Mouse (Mus musculus) forebrain, embryonic 12.5 days (tissue): Measurements from ENCODE around the gene Obsl1. TPM values are rescaled to one million over a fixed set of nuclear protein-coding genes. Genes with fewer than 3 reads are reported as not detected.

Experiments
- ATAC-seq: fragments of 200-750 bp; cut with Nextera tagmentation; 2 replicates; pipeline ENCODE4 v1.8.0; 2017; ENCODE audit warnings: moderate TSS enrichment; ENCODE audit not compliant: low FRiP score
- H3K27ac ChIP-seq: fragments of 300-500 bp; sonication (generic); 2 replicates; pipeline ENCODE4 v1.5.1; 2016; ENCODE audit warnings: mild to moderate bottlenecking
- H3K27me3 ChIP-seq: fragments of 300-500 bp; sonication (generic); 2 replicates; pipeline ENCODE4 v1.6.1; 2016; ENCODE audit warnings: mild to moderate bottlenecking
- H3K36me3 ChIP-seq: fragments of 300-500 bp; sonication (generic); replicated peaks from 2 replicates; pipeline ENCODE4 v1.6.1; 2016; ENCODE audit warnings: mild to moderate bottlenecking
- H3K4me1 ChIP-seq: fragments of 300-500 bp; sonication (generic); 2 replicates; pipeline ENCODE4 v1.6.1; 2016
- H3K4me2 ChIP-seq: fragments of 300-500 bp; sonication (generic); 2 replicates; pipeline ENCODE4 v1.6.1; 2016; ENCODE audit warnings: mild to moderate bottlenecking, moderate library complexity
- H3K4me3 ChIP-seq: fragments of 300-500 bp; sonication (generic); replicated peaks from 2 replicates; pipeline ENCODE4 v1.5.1; 2016; ENCODE audit warnings: mild to moderate bottlenecking
- H3K9ac ChIP-seq: fragments of 300-500 bp; sonication (generic); 2 replicates; pipeline ENCODE4 v1.6.1; 2016; ENCODE audit warnings: mild to moderate bottlenecking
- H3K9me3 ChIP-seq: fragments of 300-500 bp; sonication (generic); 2 replicates; pipeline ENCODE4 v1.6.1; 2016
- WGBS: fragments of 180-500 bp; shearing (Covaris S2); methylation state at CpG from one replicate; pipeline ENCODE4 v1.1.7; 2016; 5-methylcytosine and 5-hydroxymethylcytosine counted together
- polyA plus RNA-seq: library from polyadenylated mRNA; unstranded; fragments of >200 nt; fragmentation: Nextera tagmentation; extraction: Ambion mirVana; gene quantifications from 2 replicates; pipeline ENCODE4 v1.2.1, GENCODE M21; 2016

Obsl1 gene
- polyA plus RNA-seq, 1 experiment from 2014 or later, result 36.8 TPM

- Histone ChIP-seq H3K27ac (peak overlapping the region; percentile 78), H3K4me3 (peak overlapping the region; percentile 19), H3K36me3 (no peaks in the 10 kb centered on the region; the same call in 1 of the 2 replicates), H3K4me2 (peak overlapping the region; percentile 50), H3K4me1 (peaks cover 92% of the 10 kb centered on the region), H3K9me3 (no peaks in the 10 kb centered on the region), H3K27me3 (peaks cover 68% of the 10 kb centered on the region), H3K9ac (peak overlapping the region; percentile 25; the same call in 1 of the 2 replicates)
- peak; percentile 18 for ATAC-seq
- under 1% methylated on average over 22 of the region's 22 CpGs for WGBS
Measured at GRCm38 (mm10) chr1:75445751-75446611, 60.3 kb downstream of the Obsl1 start.

DNA sequence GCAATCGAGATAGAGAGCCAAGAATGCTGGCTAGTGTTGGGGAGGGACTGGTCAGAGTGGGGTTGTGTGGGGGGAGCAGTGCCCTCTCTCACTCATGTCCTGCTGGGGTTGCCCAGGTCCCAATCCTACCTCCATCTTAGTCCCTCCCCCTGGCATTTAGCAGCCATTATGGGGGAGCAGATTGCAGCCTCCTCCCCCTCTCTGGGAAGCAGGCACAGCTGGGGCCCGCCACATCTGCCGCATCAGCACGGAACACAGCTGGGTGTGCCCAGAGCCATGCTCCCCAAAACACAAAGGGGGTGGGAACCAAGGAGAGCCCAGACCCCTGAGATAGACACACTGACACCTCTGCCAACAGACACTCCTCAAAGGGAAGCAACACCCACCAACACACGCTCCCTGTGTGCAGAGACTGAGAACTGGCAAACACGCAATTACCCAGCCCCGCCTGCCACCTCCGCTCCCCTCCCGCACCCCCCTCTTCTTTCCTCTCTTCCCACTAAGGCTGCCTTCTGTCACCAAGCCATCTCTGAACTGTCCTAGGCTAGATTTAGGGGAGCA, 61.0 kb downstream of the Obsl1 start:
- 19% methylated on average over 9 of the region's 9 CpGs for WGBS
- Histone ChIP-seq H3K4me3 (no peak overlapping the region), H3K9ac (no peak overlapping the region)

GRCm38 (mm10) chr1:75444208-75444607, 62.0 kb downstream of the Obsl1 start:
- Histone ChIP-seq H3K4me1 (peaks cover 79% of the 10 kb centered on the region), H3K36me3 (no peaks in the 10 kb centered on the region; the same call in 1 of the 2 replicates), H3K9me3 (no peaks in the 10 kb centered on the region), H3K4me2 (peak overlapping the region; percentile 31; the same call in 1 of the 2 replicates), H3K4me3 (no peak overlapping the region), H3K9ac (0 out of 2 replicates have a peak overlapping the region, but pooled peaks have one; percentile 21), H3K27me3 (peaks cover 51% of the 10 kb centered on the region), H3K27ac (peak overlapping the region; percentile 42)
- 40% methylated on average over 3 of the region's 3 CpGs for WGBS
- no peak for ATAC-seq

More for the DNA sequence above, 61.0 kb downstream of the Obsl1 start:
- peak overlapping the region; percentile 50 for H3K4me2 ChIP-seq
- ATAC-seq, result peak; percentile 3; the same call in 1 of the 2 replicates
- H3K9me3 ChIP-seq, result no peaks in the 10 kb centered on the region
- H3K36me3 ChIP-seq, result no peaks in the 10 kb centered on the region; the same call in 1 of the 2 replicates
- peaks cover 84% of the 10 kb centered on the region for H3K4me1 ChIP-seq
- peaks cover 61% of the 10 kb centered on the region for H3K27me3 ChIP-seq
- peak overlapping the region; percentile 78 for H3K27ac ChIP-seq

- Histone ChIP-seq H3K9ac (peak overlapping the region; percentile 38; the same call in 1 of the 2 replicates), H3K27ac (peak overlapping the region; percentile 71), H3K4me2 (peak overlapping the region; percentile 31), H3K4me3 (0 out of 2 replicates have a peak overlapping the region, but pooled peaks have one; percentile 0), H3K4me1 (peaks cover 71% of the 10 kb centered on the region), H3K9me3 (no peaks in the 10 kb centered on the region), H3K36me3 (no peaks in the 10 kb centered on the region; the same call in 1 of the 2 replicates), H3K27me3 (peaks cover 43% of the 10 kb centered on the region)
- WGBS, result 16% methylated on average over 13 of the region's 13 CpGs
- ATAC-seq, result no peak; the same call in 1 of the 2 replicates
Measured at GRCm38 (mm10) chr1:75443247-75444024, 62.8 kb downstream of the Obsl1 start.

- H3K4me1 ChIP-seq, result peaks cover 65% of the 10 kb centered on the region
- 23% methylated on average over 8 of the region's 8 CpGs for WGBS
- peaks cover 37% of the 10 kb centered on the region for H3K27me3 ChIP-seq
- H3K4me3 ChIP-seq, result no peak overlapping the region
- H3K4me2 ChIP-seq, result peak overlapping the region; percentile 31; the same call in 1 of the 2 replicates
- no peaks in the 10 kb centered on the region for H3K9me3 ChIP-seq
- ATAC-seq, result no peak
- peak overlapping the region; percentile 71 for H3K27ac ChIP-seq
- H3K36me3 ChIP-seq, result no peaks in the 10 kb centered on the region; the same call in 1 of the 2 replicates
- no peak overlapping the region for H3K9ac ChIP-seq
Measured at GRCm38 (mm10) chr1:75442811-75443210, 63.4 kb downstream of the Obsl1 start.

- no peak overlapping the region for H3K4me2 ChIP-seq
- peaks cover 30% of the 10 kb centered on the region for H3K27me3 ChIP-seq
- no peaks in the 10 kb centered on the region; the same call in 1 of the 2 replicates for H3K36me3 ChIP-seq
- no peaks in the 10 kb centered on the region for H3K9me3 ChIP-seq
- 77% methylated on average over 9 of the region's 9 CpGs for WGBS
- ATAC-seq, result no peak
- H3K9ac ChIP-seq, result no peak overlapping the region
- H3K27ac ChIP-seq, result no peak overlapping the region
- H3K4me3 ChIP-seq, result no peak overlapping the region
- H3K4me1 ChIP-seq, result peaks cover 60% of the 10 kb centered on the region
Measured at GRCm38 (mm10) chr1:75442171-75442570, 64.1 kb downstream of the Obsl1 start.

DNA sequence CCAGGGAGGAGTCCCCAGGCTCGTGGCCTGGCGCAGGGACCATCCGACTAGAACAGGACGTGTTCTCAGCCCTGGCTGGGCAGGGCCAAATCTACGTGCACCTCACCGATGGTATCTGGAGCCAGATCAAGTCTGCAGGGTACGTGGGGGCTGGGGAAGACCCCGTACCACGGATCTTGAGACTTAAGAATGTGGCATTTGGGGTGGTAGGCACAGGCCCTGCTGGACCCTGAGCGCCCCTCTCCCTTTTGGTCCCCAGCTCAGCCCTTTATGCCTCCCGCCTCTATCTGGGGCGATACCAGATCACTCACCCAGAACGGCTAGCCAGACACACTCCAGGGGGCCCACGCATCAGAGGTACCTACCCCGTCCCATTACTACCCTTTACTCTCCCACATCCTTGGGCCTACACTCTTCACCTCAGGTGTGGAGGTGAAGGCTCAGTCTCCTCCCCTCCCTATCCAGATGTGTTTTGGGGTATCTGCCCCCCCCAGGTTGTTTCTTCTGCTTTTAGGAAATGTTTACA, 64.7 kb downstream of the Obsl1 start:
- no peaks in the 10 kb centered on the region for H3K9me3 ChIP-seq
- H3K4me2 ChIP-seq, result no peak overlapping the region
- 84% methylated on average over 15 of the region's 15 CpGs for WGBS
- ATAC-seq, result no peak
- H3K27me3 ChIP-seq, result peaks cover 24% of the 10 kb centered on the region
- H3K27ac ChIP-seq, result no peak overlapping the region
- H3K4me3 ChIP-seq, result no peak overlapping the region
- H3K36me3 ChIP-seq, result no peaks in the 10 kb centered on the region; the same call in 1 of the 2 replicates
- H3K9ac ChIP-seq, result no peak overlapping the region
- peaks cover 60% of the 10 kb centered on the region for H3K4me1 ChIP-seq

DNA sequence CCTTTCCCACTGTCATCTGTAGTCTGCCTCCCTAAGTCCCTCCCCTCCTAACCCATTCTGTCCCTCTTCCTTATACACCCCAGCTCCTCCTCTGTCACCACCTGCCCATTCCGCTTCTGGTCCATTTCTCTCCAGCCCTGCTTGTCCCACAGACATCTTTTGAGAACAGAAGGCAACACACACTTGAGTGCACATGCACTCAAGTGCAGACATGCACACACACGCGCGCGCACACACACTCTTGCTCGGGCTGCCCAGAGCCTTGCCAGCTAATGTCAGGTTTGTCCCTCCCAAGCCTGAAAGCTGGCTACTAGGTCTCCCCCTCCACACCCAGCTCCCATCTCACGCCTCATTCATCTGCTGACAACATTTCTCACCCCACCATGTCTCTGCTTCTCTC, 65.6 kb downstream of the Obsl1 start:
- Histone ChIP-seq H3K36me3 (no peaks in the 10 kb centered on the region; the same call in 1 of the 2 replicates), H3K27ac (no peak overlapping the region), H3K9me3 (no peaks in the 10 kb centered on the region), H3K27me3 (peaks cover 17% of the 10 kb centered on the region), H3K4me1 (peaks cover 56% of the 10 kb centered on the region), H3K9ac (no peak overlapping the region), H3K4me2 (no peak overlapping the region), H3K4me3 (no peak overlapping the region)
- ATAC-seq, result no peak
- WGBS, result 94% methylated on average over 7 of the region's 7 CpGs

GRCm38 (mm10) chr1:75438782-75439181, 67.5 kb downstream of the Obsl1 start:
- Histone ChIP-seq H3K4me3 (no peak overlapping the region), H3K27ac (0 out of 2 replicates have a peak overlapping the region, but pooled peaks have one; percentile 25), H3K4me1 (peaks cover 41% of the 10 kb centered on the region), H3K9ac (no peak overlapping the region), H3K4me2 (no peak overlapping the region), H3K9me3 (no peaks in the 10 kb centered on the region), H3K27me3 (no peaks in the 10 kb centered on the region), H3K36me3 (no peaks in the 10 kb centered on the region; the same call in 1 of the 2 replicates)
- ATAC-seq, result no peak
- 77% methylated on average over 8 of the region's 9 CpGs for WGBS

GRCm38 (mm10) chr1:75435475-75436328, 70.5 kb downstream of the Obsl1 start, which contains the start of gene Gmppa:
TSS of gene Gmppa (plus strand) at chr1:75435930.
- Histone ChIP-seq H3K4me3 (peak within 1 kb of the TSS; percentile 62), H3K4me2 (peak within 1 kb of the TSS; percentile 79), H3K27me3 (peaks cover 12% of the 10 kb centered on the region; the same call in 1 of the 2 replicates), H3K9me3 (no peaks in the 10 kb centered on the region), H3K36me3 (no peaks in the 10 kb centered on the region; the same call in 1 of the 2 replicates), H3K9ac (peak within 1 kb of the TSS; percentile 68), H3K27ac (peak within 1 kb of the TSS; percentile 38; the same call in 1 of the 2 replicates), H3K4me1 (peaks cover 21% of the 10 kb centered on the region)
- peak; percentile 86 for ATAC-seq
- 6% methylated on average over 28 of the region's 28 CpGs for WGBS
